Mouse (Mus musculus) testis, adult 2 months (tissue): ENCODE data around the gene Wdr91.

Experiments used
- CTCF ChIP-seq: fragments of 200-500 bp; IDR thresholded peaks from 2 replicates; pipeline ENCODE4 v1.5.1; 2012; ENCODE audit warnings: low read depth, mild to moderate bottlenecking, inconsistent platforms, low read length, moderate library complexity; ENCODE audit not compliant: control insufficient read depth, insufficient read depth, insufficient replicate concordance
- POLR2A ChIP-seq: fragments of 200-500 bp; IDR thresholded peaks from 2 replicates; pipeline ENCODE4 v1.6.1; 2012; ENCODE audit warnings: low read depth, mild to moderate bottlenecking, inconsistent platforms, low read length, moderate library complexity; ENCODE audit not compliant: control insufficient read depth

DNA sequence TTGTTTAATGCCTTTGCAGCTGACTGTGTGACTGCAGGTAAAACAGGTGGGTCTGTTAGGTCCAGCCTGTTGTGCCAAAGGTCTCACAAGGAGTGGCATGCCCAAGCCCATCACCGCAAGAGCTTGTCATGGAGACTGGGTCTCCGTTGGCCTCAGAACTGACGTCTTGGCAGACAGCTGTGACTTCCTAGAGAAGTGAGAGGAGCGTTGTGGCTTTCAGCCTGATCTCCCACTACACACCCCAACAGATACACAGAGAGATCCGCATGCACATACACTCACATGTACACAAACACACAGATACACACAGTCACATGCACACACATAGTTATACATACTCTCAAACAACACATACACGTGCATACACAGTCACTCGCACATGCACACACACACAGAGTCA lies 40.8 kb upstream of the Wdr91 start:
- TF ChIP-seq CTCF (no peak), POLR2A (no peak)
